10 mouse cellular contexts compared by ENCODE assay signal in the genomic region with DNA sequence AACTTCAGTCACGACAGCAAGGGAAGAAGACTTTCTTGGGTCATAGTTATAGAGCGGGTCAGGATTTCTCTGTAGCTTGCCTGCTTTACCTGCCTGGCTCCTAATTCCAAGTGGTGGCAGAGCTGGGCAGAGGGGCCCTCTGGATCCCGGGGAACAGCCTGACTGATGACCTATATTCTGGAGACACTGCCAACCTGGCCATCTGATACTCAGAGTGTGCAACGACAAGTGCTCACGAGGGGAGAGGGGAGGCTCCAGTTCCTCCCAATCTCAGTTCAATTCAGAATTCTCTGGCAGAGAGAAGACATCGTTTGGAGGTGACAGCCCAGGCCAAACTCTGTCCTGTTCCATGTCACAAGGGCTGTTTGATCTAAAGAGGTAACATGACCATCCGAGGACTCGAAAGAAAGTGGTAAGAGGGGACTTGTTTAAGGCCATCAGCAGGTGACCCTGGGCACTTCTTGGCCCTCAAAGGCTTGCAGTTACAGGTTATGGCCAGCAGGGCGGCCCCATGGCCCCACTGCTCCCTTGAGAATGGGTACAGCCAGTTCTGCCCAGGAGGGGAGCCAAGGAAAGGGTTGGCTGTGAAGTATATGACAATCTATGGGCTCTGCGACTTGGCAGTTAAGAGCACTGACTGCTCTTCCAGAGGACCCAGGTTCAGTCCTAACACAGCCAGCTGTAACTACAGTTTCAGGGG. TPM values are rescaled to one million over a fixed set of nuclear protein-coding genes. Genes with fewer than 3 reads are reported as not detected.
DNase-seq lines count a peak whose midpoint lies in the region; ATAC-seq and TF ChIP-seq lines count a peak whose summit lies in the region.
"Had no signal": no experiment of that assay in that cellular context is flagged by ENCODE, and none has a peak within 500 bp of the region (broad histone marks: within the 10 kb centered on the region; RNA-seq: fewer than 3 reads in every experiment).

No protein-coding gene starts in this region.

- ATAC-seq in lung, embryonic 14.5 days (ENCODE audit: insufficient read depth): no peak
- no peak for ATAC-seq in megakaryocyte progenitor cell, adult 5-6 weeks (replicated peaks; ENCODE audit: poor library complexity)
- ATAC-seq: intestine, embryonic 15.5 days had no signal

- no peak overlapping the region for H3K4me3 ChIP-seq in lung, embryonic 14.5 days (ENCODE audit: low read depth, low read length)
- H3K4me3 ChIP-seq in bone marrow macrophage, adult 2 months (ENCODE audit: insufficient read depth, low read length): no peak overlapping the region
- H3K4me3 ChIP-seq: intestine, embryonic 15.5 days; limb, embryonic 13.5 days had no signal

- TF ChIP-seq CTCF in lung, embryonic 14.5 days (IDR thresholded peaks at IDR 0.05; ENCODE audit: low read depth): peak; percentile 53
- 0 out of 2 replicates have a peak, but pooled peaks have one; percentile 4 for TF ChIP-seq CTCF in bone marrow macrophage, adult 2 months (IDR thresholded peaks at IDR 0.05; ENCODE audit: low read depth, low read length)

- TF ChIP-seq POLR2A in bone marrow macrophage, adult 2 months (IDR thresholded peaks at IDR 0.05; ENCODE audit: borderline replicate concordance, low read depth, low read length): no peak

- no peaks in the 10 kb centered on the region for H3K36me3 ChIP-seq in lung, embryonic 14.5 days (ENCODE audit: insufficient read depth)
- H3K36me3 ChIP-seq: intestine, embryonic 15.5 days; limb, embryonic 13.5 days had no signal

- DNase-seq in gastrocnemius, adult 18-20 months (ENCODE audit: low spot score): peak; percentile 75
- no peak for DNase-seq in gastrocnemius, postnatal 10 days
- DNase-seq in lung, embryonic 14.5 days: no peak
- DNase-seq in lung, postnatal 36 days: no peak
- peak; percentile 58 for DNase-seq in skeletal muscle tissue, adult 2 months (ENCODE audit: low read depth, low spot score)
- no peak for DNase-seq in ovary, postnatal 36 days (ENCODE audit: low spot score)

- H3K27me3 ChIP-seq in lung, embryonic 14.5 days (ENCODE audit: insufficient read depth, low read length): no peaks in the 10 kb centered on the region
- H3K27me3 ChIP-seq: intestine, embryonic 15.5 days; limb, embryonic 13.5 days had no signal

- no peaks in the 10 kb centered on the region for H3K4me1 ChIP-seq in lung, embryonic 14.5 days (ENCODE audit: insufficient read depth)
- peaks cover 58% of the 10 kb centered on the region for H3K4me1 ChIP-seq in bone marrow macrophage, adult 2 months (ENCODE audit: control insufficient read depth, insufficient read depth, low read length)

- H3K4me2 ChIP-seq in lung, embryonic 14.5 days: no peak overlapping the region
- H3K4me2 ChIP-seq: intestine, embryonic 15.5 days; limb, embryonic 13.5 days had no signal

- no peaks in the 10 kb centered on the region for H3K9me3 ChIP-seq in lung, embryonic 14.5 days (ENCODE audit: low read depth, low read length)
- H3K9me3 ChIP-seq: intestine, embryonic 15.5 days; limb, embryonic 13.5 days had no signal

- no peak overlapping the region for H3K9ac ChIP-seq in lung, embryonic 14.5 days
- H3K9ac ChIP-seq: intestine, embryonic 15.5 days; limb, embryonic 13.5 days had no signal

- WGBS in lung, embryonic 14.5 days: 76% methylated on average over 10 of the region's 10 CpGs

- H3K27ac ChIP-seq in lung, embryonic 14.5 days (ENCODE audit: low read depth): no peak overlapping the region
- peak overlapping the region; percentile 97 for H3K27ac ChIP-seq in bone marrow macrophage, adult 2 months (ENCODE audit: insufficient read depth, low read depth, low read length)
- H3K27ac ChIP-seq: intestine, embryonic 15.5 days; limb, embryonic 13.5 days had no signal

RNA-seq across cellular contexts. Expression of gene Selenon, which starts 38.4 kb away (rescaled TPM):
- 1 to 10 TPM; 4.2 to 4.9 TPM for total RNA-seq in gastrocnemius, adult 18-20 months (2021)
- 10 to 100 TPM; 22.3 to 28.7 TPM for total RNA-seq in gastrocnemius, postnatal 10 days (2021)
- polyA plus RNA-seq in lung, embryonic 14.5 days (2014; fragmentation: Nextera tagmentation; extraction: Ambion mirVana): 49.5 and 62.0 TPM in 2 replicates
- polyA plus RNA-seq in bone marrow macrophage, adult 2 months (2012; ENCODE audit: insufficient read depth, insufficient read length, missing spikeins): 28.4 and 33.3 TPM in 2 replicates
- 31.0 and 32.8 TPM in 2 replicates for total RNA-seq in megakaryocyte progenitor cell, adult 5-6 weeks (2015)
- total RNA-seq in megakaryocyte progenitor cell, adult 5-6 weeks (2017): 6.0 and 7.0 TPM in 2 replicates

RNA-seq across cellular contexts. Expression of gene Mtfr1l, which starts 55.2 kb away (rescaled TPM):
- total RNA-seq in gastrocnemius, adult 18-20 months (2021): 100 to 1,000 TPM; 139 to 147 TPM
- 100 to 1,000 TPM; 113 to 129 TPM for total RNA-seq in gastrocnemius, postnatal 10 days (2021)
- polyA plus RNA-seq in lung, embryonic 14.5 days (2014; fragmentation: Nextera tagmentation; extraction: Ambion mirVana): 119 and 125 TPM in 2 replicates
- polyA plus RNA-seq in bone marrow macrophage, adult 2 months (2012; ENCODE audit: insufficient read depth, insufficient read length, missing spikeins): 58.9 and 59.7 TPM in 2 replicates
- total RNA-seq in megakaryocyte progenitor cell, adult 5-6 weeks (2015): 59.1 and 69.8 TPM in 2 replicates
- 42.7 and 51.0 TPM in 2 replicates for total RNA-seq in megakaryocyte progenitor cell, adult 5-6 weeks (2017)

Comparison
In these comparisons a context has a peak if more than half of its experiments do, and no peak if none do; other contexts are left out.
1. DNase-seq: peak in gastrocnemius, adult 18-20 months (single experiment) and skeletal muscle tissue, adult 2 months (single experiment); none in gastrocnemius, postnatal 10 days (single experiment), lung, embryonic 14.5 days (single experiment), lung, postnatal 36 days (single experiment) and ovary, postnatal 36 days (single experiment).